ENCODE assay signal across 8 mouse cellular contexts in the genomic region with DNA sequence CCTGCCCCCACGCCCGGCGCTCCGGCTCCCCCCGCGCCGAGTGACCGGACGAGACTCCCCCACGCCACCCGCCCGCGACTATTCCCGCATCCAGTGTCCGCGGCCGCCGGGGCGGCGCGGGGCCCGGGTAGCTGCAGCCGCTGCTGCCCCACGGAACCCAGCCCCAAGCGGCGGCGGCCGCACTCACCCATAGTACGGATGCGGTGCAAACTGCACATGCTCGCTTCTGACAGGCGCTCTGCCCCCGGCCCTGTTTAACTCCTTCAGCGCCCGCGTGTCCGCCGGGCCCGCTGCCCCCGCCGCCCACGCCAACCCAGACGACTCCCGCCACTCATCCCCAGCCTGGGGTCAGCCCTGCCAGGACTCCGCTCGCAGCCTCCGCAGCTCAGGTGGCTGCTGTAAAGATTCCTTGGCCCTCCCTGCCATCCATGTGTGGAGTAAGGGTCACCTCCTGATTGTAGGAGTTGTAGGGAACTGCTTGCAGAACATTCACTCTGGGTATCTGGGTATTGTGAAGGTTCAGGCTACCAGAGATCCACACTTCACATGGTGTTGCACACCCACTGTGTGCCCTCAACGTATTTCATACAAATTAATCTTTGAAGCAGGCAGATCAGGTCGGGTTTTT. TPM values are rescaled to one million over a fixed set of nuclear protein-coding genes. Genes with fewer than 3 reads are reported as not detected.
A peak's percentile ranks its signal among the peaks of the same experiment; 100 is the strongest.
DNase-seq lines count a peak whose midpoint lies in the region; ATAC-seq and TF ChIP-seq lines count a peak whose summit lies in the region.

A gene (minus strand): TSS at position 502 of the 628 bp plus-strand sequence.

- H3K9ac ChIP-seq in intestine, embryonic 16.5 days (ENCODE audit: low read depth, low read length): peak within 1 kb of the TSS; percentile 88
- peak within 1 kb of the TSS; percentile 72 for H3K9ac ChIP-seq in limb, embryonic 12.5 days (replicated peaks)
- H3K9ac ChIP-seq in midbrain, embryonic 12.5 days (replicated peaks): peak within 1 kb of the TSS; percentile 92

- peak; percentile 13 for DNase-seq in gastrocnemius, adult 18-20 months (ENCODE audit: low spot score)
- DNase-seq in gastrocnemius, postnatal 10 days: no peak
- DNase-seq in cerebellum, postnatal 25 days: peak; percentile 85 to 88
- DNase-seq in gastrocnemius, adult 2 months: peak; percentile 65
- DNase-seq in spleen, postnatal 14 days (ENCODE audit: low spot score in 2 of 2): peak; percentile 12 to 36

- peak; percentile 83 for ATAC-seq in intestine, embryonic 16.5 days
- peak; percentile 76 for ATAC-seq in limb, embryonic 12.5 days (ENCODE audit: insufficient number of reproducible peaks, insufficient read depth, low FRiP score, low TSS enrichment, low read depth)
- peak; percentile 88 for ATAC-seq in midbrain, embryonic 12.5 days (ENCODE audit: low FRiP score, low read depth)

- no peaks in the 10 kb centered on the region for H3K9me3 ChIP-seq in intestine, embryonic 16.5 days (ENCODE audit: control insufficient read depth, low read length)
- H3K9me3 ChIP-seq in limb, embryonic 12.5 days: no peaks in the 10 kb centered on the region
- no peaks in the 10 kb centered on the region for H3K9me3 ChIP-seq in midbrain, embryonic 12.5 days

- H3K27ac ChIP-seq in gastrocnemius, adult 2 months: peak within 1 kb of the TSS; percentile 83
- H3K27ac ChIP-seq in intestine, embryonic 16.5 days (ENCODE audit: low read length): no peak within 1 kb of the TSS
- H3K27ac ChIP-seq in limb, embryonic 12.5 days: 0 out of 2 replicates have a peak within 1 kb of the TSS, but pooled peaks have one; percentile 4
- peak within 1 kb of the TSS; percentile 81 for H3K27ac ChIP-seq in midbrain, embryonic 12.5 days (replicated peaks)

- TF ChIP-seq CTCF in gastrocnemius, adult 2 months (IDR thresholded peaks at IDR 0.05): no peak

- H3K4me2 ChIP-seq in intestine, embryonic 16.5 days (ENCODE audit: low read depth, low read length): peak within 1 kb of the TSS; percentile 95
- H3K4me2 ChIP-seq in limb, embryonic 12.5 days: peak within 1 kb of the TSS; percentile 89
- peak within 1 kb of the TSS; percentile 86 for H3K4me2 ChIP-seq in midbrain, embryonic 12.5 days (replicated peaks)

- H3K4me3 ChIP-seq in gastrocnemius, adult 2 months: peak within 1 kb of the TSS; percentile 84
- peak within 1 kb of the TSS; percentile 100 for H3K4me3 ChIP-seq in intestine, embryonic 16.5 days (ENCODE audit: low read length)
- peak within 1 kb of the TSS; percentile 89 for H3K4me3 ChIP-seq in limb, embryonic 12.5 days (replicated peaks)
- peak within 1 kb of the TSS; percentile 81 for H3K4me3 ChIP-seq in midbrain, embryonic 12.5 days

- H3K27me3 ChIP-seq in intestine, embryonic 16.5 days (replicated peaks; ENCODE audit: control insufficient read depth, insufficient read depth, low read length): 0 out of 2 replicates have a peak, but pooled peaks cover 3% of the 10 kb centered on the region
- peaks cover 49% of the 10 kb centered on the region for H3K27me3 ChIP-seq in limb, embryonic 12.5 days
- H3K27me3 ChIP-seq in midbrain, embryonic 12.5 days: peaks cover 4% of the 10 kb centered on the region; the same call in 1 of the 2 replicates

- 2% methylated on average over 49 of the region's 49 CpGs for WGBS in intestine, embryonic 16.5 days
- WGBS in limb, embryonic 12.5 days: 1% methylated on average over 49 of the region's 49 CpGs
- 2% methylated on average over 48 of the region's 49 CpGs for WGBS in midbrain, embryonic 12.5 days

- H3K36me3 ChIP-seq in intestine, embryonic 16.5 days (ENCODE audit: control insufficient read depth, insufficient read depth, low read length): no peaks in the 10 kb centered on the region; the same call in 1 of the 2 replicates
- no peaks in the 10 kb centered on the region for H3K36me3 ChIP-seq in limb, embryonic 12.5 days
- no peaks in the 10 kb centered on the region for H3K36me3 ChIP-seq in midbrain, embryonic 12.5 days

- peaks cover 8% of the 10 kb centered on the region; the same call in 1 of the 2 replicates for H3K4me1 ChIP-seq in intestine, embryonic 16.5 days (ENCODE audit: control insufficient read depth, insufficient read depth, low read length)
- peaks cover 8% of the 10 kb centered on the region; the same call in 1 of the 2 replicates for H3K4me1 ChIP-seq in limb, embryonic 12.5 days (replicated peaks)
- 0 out of 2 replicates have a peak, but pooled peaks cover 9% of the 10 kb centered on the region for H3K4me1 ChIP-seq in midbrain, embryonic 12.5 days

- intact Hi-C loops in gastrocnemius, adult 2 months (cut with DNase I): loop anchor here (5.0 kb wide), 1 partner anchor 90 kb away; no protein-coding TSS in a partner anchor

RNA-seq across cellular contexts. Expression of the gene that starts here (rescaled TPM):
- 1 to 10 TPM; 2.5 to 5.5 TPM for total RNA-seq in gastrocnemius, adult 18-20 months (2021)
- 1 to 10 TPM; 8.5 to 9.5 TPM for total RNA-seq in gastrocnemius, postnatal 10 days (2021)
- total RNA-seq in gastrocnemius, adult 2 months (2021): 1 to 10 TPM; 4.6 to 8.6 TPM
- 5.1 and 5.3 TPM in 2 replicates for polyA plus RNA-seq in intestine, embryonic 16.5 days (2015; fragmentation: Nextera tagmentation; extraction: Ambion mirVana)
- 3.4 and 4.4 TPM in 2 replicates for polyA plus RNA-seq in limb, embryonic 12.5 days (2016; fragmentation: Nextera tagmentation; extraction: Ambion mirVana)
- polyA plus RNA-seq in midbrain, embryonic 12.5 days (2016; fragmentation: Nextera tagmentation; extraction: Ambion mirVana): 17.3 and 21.4 TPM in 2 replicates
